Mouse (Mus musculus) adrenal gland, postnatal 4 days (tissue): ENCODE data around the gene 2310034C09Rik. TPM values are rescaled to one million over a fixed set of nuclear protein-coding genes. Genes with fewer than 3 reads are reported as not detected.
"Not testable (repeated sequence)": the region's sequence is repeated elsewhere in the genome, so short reads cannot be mapped to it uniquely, and the experiment has no call there.

Experiments
- DNase-seq, 2 experiments: peaks; one replicate each; pipeline ENCODE4 v3.0.0; 2021 to 2022; ENCODE audit warnings: low spot score in 2 of 2, mixed read lengths in 2 of 2
- long read RNA-seq, 2 experiments: library from polyadenylated mRNA; stranded (forward); transcript quantifications; one replicate each; pipeline ENCODE4 v2.0.0; 2021
- total RNA-seq, 2 experiments: library from RNA; stranded (reverse); gene quantifications; 2 replicates each; pipeline ENCODE4 v1.2.3; 2021

Gene 2310034C09Rik
- total RNA-seq, result not detected
- long read RNA-seq, experiment 1, result 0 reads
- long read RNA-seq, experiment 2, result 0 reads

DNA sequence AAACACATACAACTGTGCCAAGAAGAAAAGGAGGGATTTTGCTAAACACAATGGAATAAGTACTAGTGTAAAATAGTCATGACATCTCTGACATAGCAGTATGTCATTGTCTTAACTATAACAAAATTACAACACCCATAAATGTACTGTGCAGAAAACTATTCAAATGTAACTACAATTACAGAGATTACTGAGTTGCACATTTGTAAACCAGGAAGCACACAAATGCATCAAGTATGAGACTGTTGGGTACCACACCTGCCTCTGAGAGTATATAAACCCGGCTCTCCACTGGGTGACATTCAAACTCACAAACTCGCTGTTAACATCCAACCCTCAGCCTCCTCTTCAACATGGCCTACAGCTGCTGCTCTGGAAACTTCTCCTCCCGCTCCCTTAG, at the start of gene 2310034C09Rik:
TSS of gene 2310034C09Rik (plus strand) at position 301 of the 400 bp plus-strand sequence.
- DNase-seq, result not testable (repeated sequence)

- DNase-seq, result no peak
These were observed 47.9 kb upstream of the 2310034C09Rik start for GRCm38 (mm10) chr16:88710757-88711156.

GRCm38 (mm10) chr16:88711245-88711644, 47.4 kb upstream of the 2310034C09Rik start:
- DNase-seq, result no peak

- no peak for DNase-seq
These were observed 42.1 kb upstream of the 2310034C09Rik start for GRCm38 (mm10) chr16:88716549-88716948.

- DNase-seq, result no peak
These were observed 38.6 kb upstream of the 2310034C09Rik start for GRCm38 (mm10) chr16:88720031-88720430.

- DNase-seq, result no peak
These were observed 29.8 kb upstream of the 2310034C09Rik start, which contains the start of gene Krtap13-1 for GRCm38 (mm10) chr16:88728812-88729275. Gene Krtap13-1 (plus strand): TSS chr16:88728862.

DNA sequence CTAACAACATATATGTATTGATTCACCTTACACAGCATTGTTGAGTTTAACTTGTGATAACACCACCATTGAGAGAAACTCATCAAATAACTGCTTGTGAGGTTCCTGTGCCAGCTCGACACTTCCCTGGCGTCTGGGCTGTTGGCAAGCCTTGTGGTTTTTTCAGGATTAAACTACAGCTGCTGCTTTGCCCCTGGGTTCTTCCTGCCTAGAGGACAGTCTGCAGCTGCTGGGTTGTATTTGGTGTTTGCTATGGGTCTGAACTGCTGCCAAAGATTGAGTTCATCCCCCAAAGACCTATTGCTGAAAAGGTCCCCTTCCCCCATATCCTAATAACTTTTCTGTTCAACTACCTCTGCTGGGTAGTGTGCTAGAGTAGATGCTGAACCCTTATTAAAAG, 23.3 kb upstream of the 2310034C09Rik start:
- DNase-seq, result no peak

DNA sequence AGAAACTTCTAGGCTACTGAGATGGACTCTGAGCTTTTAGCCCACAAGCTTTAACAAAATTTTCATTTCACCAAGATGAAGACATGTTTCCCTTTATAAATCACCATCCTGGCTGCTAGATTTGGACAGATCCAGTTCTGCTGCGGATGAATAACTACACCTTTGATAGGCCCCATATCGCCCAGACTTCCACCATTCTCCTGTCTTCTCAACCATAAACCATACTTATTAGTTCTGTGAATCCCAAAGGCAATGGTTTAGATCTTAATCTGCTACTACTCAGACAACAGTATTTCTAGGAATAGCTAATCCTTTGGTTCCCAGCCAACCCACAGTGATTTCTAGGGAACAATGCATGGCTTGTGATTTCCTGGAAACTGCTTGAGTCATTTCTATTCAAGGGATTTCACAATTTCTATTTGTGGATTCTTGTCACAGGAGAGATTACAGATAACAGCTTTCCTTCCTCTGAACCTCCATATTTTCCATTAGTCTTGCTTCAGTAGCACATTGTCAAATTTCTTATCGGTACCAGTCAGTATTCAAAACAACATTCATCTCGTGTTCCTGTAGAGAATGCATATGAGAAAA, 13.8 kb upstream of the 2310034C09Rik start:
- no peak for DNase-seq

DNA sequence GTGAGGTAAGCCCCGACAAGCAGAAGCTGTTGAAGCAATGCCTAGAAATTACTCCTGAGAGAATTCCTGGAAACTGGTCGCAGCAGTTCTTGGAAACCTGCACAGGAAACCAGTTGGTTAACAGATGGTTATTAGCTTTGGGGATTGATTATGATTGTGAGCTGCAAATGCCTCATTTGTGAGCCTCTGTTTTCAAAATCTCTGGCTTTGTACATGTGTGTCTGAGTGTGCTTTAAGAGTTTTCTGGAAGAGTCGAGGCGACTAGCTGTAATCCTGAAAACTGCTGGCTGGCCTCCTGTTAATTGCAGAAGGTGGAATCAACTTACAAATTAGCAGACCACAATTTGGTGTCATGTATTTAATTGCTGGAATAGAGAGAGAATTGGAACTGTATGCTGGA, 10.7 kb upstream of the 2310034C09Rik start:
- no peak for DNase-seq

DNA sequence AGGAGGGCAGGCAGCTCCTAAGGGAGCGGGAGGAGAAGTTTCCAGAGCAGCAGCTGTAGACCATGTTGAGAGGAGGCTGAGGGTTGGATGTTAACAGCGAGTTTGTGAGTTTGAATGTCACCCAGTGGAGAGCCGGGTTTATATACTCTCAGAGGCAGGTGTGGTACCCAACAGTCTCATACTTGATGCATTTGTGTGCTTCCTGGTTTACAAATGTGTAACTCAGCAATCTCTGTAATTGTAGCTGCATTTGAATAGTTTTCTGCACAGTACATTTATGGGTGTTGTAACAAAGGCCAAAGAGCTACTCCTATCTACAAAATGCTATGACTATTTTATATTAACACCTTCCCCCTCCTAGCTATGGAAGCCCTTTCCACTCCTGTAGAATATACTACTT, 7.1 kb upstream of the 2310034C09Rik start, which contains the start of gene Krtap13:
TSS of gene Krtap13 (minus strand) at position 101 of the 400 bp plus-strand sequence.
- not testable (repeated sequence) for DNase-seq

DNA sequence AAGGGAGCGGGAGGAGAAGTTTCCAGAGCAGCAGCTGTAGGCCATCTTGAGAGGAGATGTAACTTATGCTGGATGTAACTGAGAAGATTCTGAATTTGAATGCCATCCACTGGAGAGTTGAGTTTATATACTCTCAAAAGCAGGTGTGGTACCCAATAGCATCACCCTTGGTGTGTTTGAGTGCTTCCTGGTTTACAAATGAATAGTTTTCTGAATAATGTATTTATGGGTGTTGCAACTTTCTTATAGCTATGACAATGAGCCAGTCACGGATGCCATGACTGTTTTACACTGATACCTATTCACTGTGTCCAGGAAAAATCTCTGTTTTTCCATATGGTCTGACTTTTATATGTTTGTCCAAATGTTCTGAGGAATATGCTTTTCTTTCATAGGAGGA, 15.5 kb downstream of the 2310034C09Rik start, which contains the start of gene 2310057N15Rik:
TSS of gene 2310057N15Rik (minus strand) at position 101 of the 400 bp plus-strand sequence.
- no peak for DNase-seq

- no peak for DNase-seq
These were observed 18.9 kb downstream of the 2310034C09Rik start, which contains the start of gene Gm5965 for GRCm38 (mm10) chr16:88777596-88777995. Gene Gm5965 (plus strand): TSS chr16:88777896.

- DNase-seq, result no peak
These were observed 28.1 kb downstream of the 2310034C09Rik start for GRCm38 (mm10) chr16:88786786-88787185.

Other genes starting within 250 kb of the 2310034C09Rik start
- 10 to 100 TPM in 1 of 2 experiments, under 1 TPM in 1; 0.25 to 12.7 TPM for gene Cldn8, start 195.7 kb upstream of the 2310034C09Rik start, total RNA-seq
- not detected for gene Krtap24-1, start 146.6 kb upstream of the 2310034C09Rik start, total RNA-seq
- not detected for gene 2310079G19Rik, start 131.2 kb upstream of the 2310034C09Rik start, total RNA-seq
- gene Krtap26-1, start 111.1 kb upstream of the 2310034C09Rik start, total RNA-seq, result not detected
- gene Krtap27-1, start 87.2 kb upstream of the 2310034C09Rik start, total RNA-seq, result not detected
- not detected for gene 2310061N02Rik, start 50.9 kb upstream of the 2310034C09Rik start, total RNA-seq
- not detected for gene Krtap13-1, start 30.0 kb upstream of the 2310034C09Rik start, total RNA-seq
- not detected for gene Krtap13, start 7.2 kb upstream of the 2310034C09Rik start, total RNA-seq
- gene 2310057N15Rik, start 15.4 kb downstream of the 2310034C09Rik start, total RNA-seq, result not detected
- gene Gm5965, start 19.0 kb downstream of the 2310034C09Rik start, total RNA-seq, result not detected
- not detected for gene Gm20741, start 53.4 kb downstream of the 2310034C09Rik start, total RNA-seq
- gene Krtap15, start 61.4 kb downstream of the 2310034C09Rik start, total RNA-seq, result not detected
- not detected for gene Krtap14, start 67.3 kb downstream of the 2310034C09Rik start, total RNA-seq
- gene Krtap19-1, start 110.6 kb downstream of the 2310034C09Rik start, total RNA-seq, result not detected
- gene Krtap19-2, start 115.4 kb downstream of the 2310034C09Rik start, total RNA-seq, result not detected
- not detected for gene Krtap19-3, start 119.2 kb downstream of the 2310034C09Rik start, total RNA-seq
- gene Krtap19-4, start 126.2 kb downstream of the 2310034C09Rik start, total RNA-seq, result not detected
- not detected for gene Krtap19-5, start 137.6 kb downstream of the 2310034C09Rik start, total RNA-seq
- gene Krtap19-9b, start 173.4 kb downstream of the 2310034C09Rik start, total RNA-seq, result not detected
- gene Krtap16-3, start 204.0 kb downstream of the 2310034C09Rik start, total RNA-seq, result not detected